Mouse (Mus musculus) heart, adult 2 months (tissue): ENCODE results near the gene Syngr1. TPM values are rescaled to one million over a fixed set of nuclear protein-coding genes. Genes with fewer than 3 reads are reported as not detected.

Experiments used
- DNase-seq, 2 experiments: peaks; one replicate each; pipeline ENCODE4 v3.0.0; 2021
- H3K27ac ChIP-seq: fragments of 200-600 bp; 2 replicates; pipeline ENCODE4 v1.8.1; 2022
- H3K27me3 ChIP-seq: fragments of 200-500 bp; 2 replicates; pipeline ENCODE4 v1.6.1; 2012; ENCODE audit warnings: mild to moderate bottlenecking, low read length, inconsistent platforms, mixed read lengths; ENCODE audit not compliant: control insufficient read depth, insufficient read depth
- H3K36me3 ChIP-seq: fragments of 200-500 bp; 2 replicates; pipeline ENCODE4 v1.6.1; 2012; ENCODE audit warnings: low read length, inconsistent platforms; ENCODE audit not compliant: control insufficient read depth, insufficient read depth
- H3K4me1 ChIP-seq: fragments of 200-500 bp; 2 replicates; pipeline ENCODE4 v1.6.1; 2011; ENCODE audit warnings: low read length; ENCODE audit not compliant: control insufficient read depth, insufficient read depth
- H3K4me3 ChIP-seq: fragments of 200-600 bp; 2 replicates; pipeline ENCODE4 v1.8.1; 2022
- H3K79me2 ChIP-seq: fragments of 200-500 bp; replicated peaks from 2 replicates; pipeline ENCODE4 v1.6.1; 2012; ENCODE audit warnings: mild to moderate bottlenecking, inconsistent platforms, low read length, moderate library complexity, mixed read lengths; ENCODE audit not compliant: control insufficient read depth, insufficient read depth
- H3K9ac ChIP-seq: fragments of 200-500 bp; 2 replicates; pipeline ENCODE4 v1.6.1; 2012; ENCODE audit warnings: low read depth, mild to moderate bottlenecking, control low read depth, inconsistent platforms, low read length, mixed read lengths
- CTCF ChIP-seq: fragments of 200-600 bp; IDR thresholded peaks from 2 replicates; pipeline ENCODE4 v1.8.1; 2022; ENCODE audit warnings: antibody characterized with exemption, mild to moderate bottlenecking, moderate library complexity
- EP300 ChIP-seq: fragments of 200-500 bp; IDR thresholded peaks from 2 replicates; pipeline ENCODE4 v1.6.1; 2011; ENCODE audit warnings: low read depth, low read length, control low read depth; ENCODE audit not compliant: insufficient read depth
- POLR2A ChIP-seq: fragments of 200-500 bp; IDR thresholded peaks from 2 replicates; pipeline ENCODE4 v1.6.1; 2011; ENCODE audit warnings: mild to moderate bottlenecking, low read depth, low read length, control low read depth; ENCODE audit not compliant: insufficient read depth
- WGBS: fragments of 180-500 bp; shearing (Covaris S2); methylation state at CpG from one replicate; pipeline ENCODE4 v1.1.7; 2018; 5-methylcytosine and 5-hydroxymethylcytosine counted together
- intact Hi-C: fragments of 180-260 bp; cut with DNase I; formaldehyde crosslinking; loops from one replicate; pipeline ENCODE4 v1.15.1; 2025
- polyA plus RNA-seq: library from polyadenylated mRNA; depleted of rRNA; stranded (reverse); fragments of >200 nt; gene quantifications from 2 replicates; pipeline ENCODE4 v1.2.3, GENCODE M21; 2012
- total RNA-seq, 2 experiments: library from RNA; stranded (reverse); gene quantifications; 2 replicates each; pipeline ENCODE4 v1.2.3; 2021

The Syngr1 gene
- total and polyA plus RNA-seq, 3 experiments = 69.6 to 247 (median 95.0) TPM

- Histone ChIP-seq H3K79me2 (no peaks in the 10 kb centered on the region), H3K9ac (no peak overlapping the region), H3K36me3 (no peaks in the 10 kb centered on the region), H3K4me3 (no peak overlapping the region), H3K4me1 (peaks cover 6% of the 10 kb centered on the region), H3K27me3 (no peaks in the 10 kb centered on the region), H3K27ac (no peak overlapping the region)
- intact Hi-C loops = loop anchor here (5.0 kb wide), 1 partner anchor 97 kb away; no protein-coding TSS in a partner anchor
- no peak for DNase-seq
- TF ChIP-seq CTCF = no peak
- TF ChIP-seq EP300 = no peak
- no peak for TF ChIP-seq POLR2A
- 90% methylated on average over 6 of the region's 6 CpGs for WGBS
These were observed 38.8 kb downstream of the Syngr1 start for GRCm38 (mm10) chr15:80129982-80130381.

DNA sequence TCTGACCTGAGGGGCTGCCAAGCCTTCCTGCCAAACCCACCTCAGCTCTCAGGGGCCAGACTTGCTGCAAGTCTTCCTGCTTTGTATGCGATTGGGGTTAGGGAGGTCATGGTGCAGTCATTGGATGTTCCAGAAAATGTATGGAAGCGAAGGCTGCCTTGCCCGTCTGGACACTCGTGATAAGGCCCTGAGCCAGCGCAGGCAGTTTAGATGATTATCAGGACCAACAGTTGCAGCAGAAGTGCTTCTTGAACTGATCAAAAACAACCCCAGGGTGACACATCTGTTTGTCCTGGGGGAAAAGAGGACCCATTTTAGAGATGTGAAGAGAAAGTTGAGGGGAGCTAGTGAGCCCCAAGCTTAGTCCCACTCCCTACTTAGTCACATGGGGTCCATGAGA, 39.6 kb downstream of the Syngr1 start:
- intact Hi-C loops = loop anchor here (5.0 kb wide), 1 partner anchor 97 kb away; no protein-coding TSS in a partner anchor
- Histone ChIP-seq H3K36me3 (no peaks in the 10 kb centered on the region), H3K4me1 (peaks cover 6% of the 10 kb centered on the region), H3K27ac (no peak overlapping the region), H3K27me3 (no peaks in the 10 kb centered on the region), H3K79me2 (no peaks in the 10 kb centered on the region), H3K4me3 (no peak overlapping the region), H3K9ac (no peak overlapping the region)
- no peak for DNase-seq
- TF ChIP-seq EP300 (no peak), CTCF (no peak), POLR2A (no peak)
- 43% methylated on average over 5 of the region's 5 CpGs for WGBS

GRCm38 (mm10) chr15:80131421-80131820, 40.3 kb downstream of the Syngr1 start:
- TF ChIP-seq EP300 (no peak), CTCF (no peak), POLR2A (no peak)
- no peak overlapping the region for H3K4me3 ChIP-seq
- intact Hi-C loops = loop anchor here (5.0 kb wide), 1 partner anchor 96 kb away; no protein-coding TSS in a partner anchor
- no peak overlapping the region for H3K27ac ChIP-seq
- H3K27me3 ChIP-seq = no peaks in the 10 kb centered on the region
- DNase-seq = no peak
- WGBS = 70% methylated on average over 6 of the region's 6 CpGs
- H3K9ac ChIP-seq = no peak overlapping the region
- no peaks in the 10 kb centered on the region for H3K79me2 ChIP-seq
- H3K36me3 ChIP-seq = no peaks in the 10 kb centered on the region
- peaks cover 8% of the 10 kb centered on the region for H3K4me1 ChIP-seq

DNA sequence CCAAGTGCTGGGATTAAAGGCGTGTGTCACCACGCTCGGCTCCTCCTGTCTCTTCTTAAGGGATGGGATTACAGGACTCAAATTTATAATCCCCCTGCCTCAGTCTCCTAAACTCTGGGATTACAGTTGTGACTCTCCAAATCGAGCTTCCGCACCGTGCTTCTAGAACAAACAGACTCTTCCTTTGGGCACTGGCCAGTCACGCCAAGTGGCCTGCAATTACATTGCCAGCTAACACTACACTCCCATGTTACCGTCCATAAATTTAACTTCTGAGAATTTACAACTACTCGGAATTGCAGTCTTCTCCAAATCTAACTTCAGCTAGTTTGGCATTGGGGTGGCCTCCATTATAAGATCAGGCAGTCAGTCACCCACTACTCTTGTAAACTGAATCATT, 41.3 kb downstream of the Syngr1 start:
- no peak for DNase-seq
- intact Hi-C loops = loop anchor here (2.0 to 5.0 kb wide), 2 partner anchors 50 to 95 kb away; no protein-coding TSS in a partner anchor
- H3K4me3 ChIP-seq = peak overlapping the region; percentile 81; the same call in 1 of the 2 replicates

GRCm38 (mm10) chr15:80132993-80133586, 42.0 kb downstream of the Syngr1 start, which contains the start of gene Tab1:
Gene Tab1 (plus strand): TSS chr15:80133127.
- Histone ChIP-seq H3K4me3 (peak within 1 kb of the TSS; percentile 81), H3K9ac (peak within 1 kb of the TSS; percentile 95), H3K79me2 (peaks cover 1% of the 10 kb centered on the region; the same call in 1 of the 2 replicates), H3K36me3 (no peaks in the 10 kb centered on the region), H3K4me1 (peaks cover 9% of the 10 kb centered on the region), H3K27ac (peak within 1 kb of the TSS; percentile 99), H3K27me3 (no peaks in the 10 kb centered on the region)
- DNase-seq = peak; percentile 94 to 95
- WGBS = 0% methylated on average over 58 of the region's 59 CpGs
- TF ChIP-seq CTCF (peak; percentile 90), POLR2A (peak; percentile 79), EP300 (peak; percentile 32; the same call in 1 of the 2 replicates)
- intact Hi-C loops = loop anchor here (2.0 to 5.0 kb wide), 2 partner anchors 50 to 94 kb away; no protein-coding TSS in a partner anchor

More for the DNA sequence above, 41.3 kb downstream of the Syngr1 start:
- Histone ChIP-seq H3K27me3 (no peaks in the 10 kb centered on the region), H3K36me3 (no peaks in the 10 kb centered on the region), H3K27ac (peak overlapping the region; percentile 99), H3K9ac (no peak overlapping the region), H3K4me1 (peaks cover 9% of the 10 kb centered on the region), H3K79me2 (peaks cover under 1% of the 10 kb centered on the region; the same call in 1 of the 2 replicates)
- TF ChIP-seq CTCF (no peak), POLR2A (no peak), EP300 (no peak)
- 71% methylated on average over 9 of the region's 9 CpGs for WGBS
